Mouse (Mus musculus): Measurements from ENCODE around the gene Cdh16.
"Not testable (repeated sequence)": the region's sequence is repeated elsewhere in the genome, so short reads cannot be mapped to it uniquely, and the experiment has no call there.

The Cdh16 gene

DNA sequence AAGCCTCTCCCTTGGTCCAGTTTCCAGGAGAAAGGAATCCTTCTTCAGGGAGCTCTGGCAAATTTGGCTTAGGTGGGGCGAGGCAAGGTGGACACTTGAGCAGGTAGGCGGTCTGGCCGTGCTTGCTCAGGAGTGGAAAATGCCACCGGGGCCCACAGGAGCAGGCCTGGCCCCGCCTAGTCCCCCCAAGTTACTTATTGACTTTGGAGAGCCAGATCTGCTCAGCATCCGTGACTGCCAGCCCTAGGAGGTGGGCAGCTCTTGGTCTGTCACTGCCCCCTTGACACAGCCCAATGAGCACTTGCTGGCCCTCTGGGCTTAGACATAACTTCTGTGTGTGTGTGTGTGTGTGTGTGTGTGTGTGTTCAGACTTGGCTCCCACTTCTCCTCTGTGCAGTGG lies at the start of gene Cdh16:
Gene Cdh16 (minus strand): TSS at position 236 of the 400 bp plus-strand sequence.
- CTCF ChIA-PET: interaction anchor here in 2 of 4 experiments (0.7 to 1.0 kb wide), 2 partner anchors 21 to 280 kb away, joined by 4 to 5 read pairs; no protein-coding TSS in a partner anchor
- POLR2A ChIA-PET: interaction anchor here in 2 of 4 experiments (0.6 to 0.9 kb wide), 3 partner anchors 18 to 664 kb away, joined by 3 to 6 read pairs (median 5); no protein-coding TSS in a partner anchor

GRCm38 (mm10) chr8:104655614-104656013 lies 31.4 kb upstream of the Cdh16 start:
- CTCF ChIA-PET: interaction anchor here in 3 of 4 experiments (0.6 to 1.8 kb wide), 5 partner anchors 35 to 604 kb away, joined by 3 to 5 read pairs (median 3); no protein-coding TSS in a partner anchor
- POLR2A ChIA-PET: no interaction called here

DNA sequence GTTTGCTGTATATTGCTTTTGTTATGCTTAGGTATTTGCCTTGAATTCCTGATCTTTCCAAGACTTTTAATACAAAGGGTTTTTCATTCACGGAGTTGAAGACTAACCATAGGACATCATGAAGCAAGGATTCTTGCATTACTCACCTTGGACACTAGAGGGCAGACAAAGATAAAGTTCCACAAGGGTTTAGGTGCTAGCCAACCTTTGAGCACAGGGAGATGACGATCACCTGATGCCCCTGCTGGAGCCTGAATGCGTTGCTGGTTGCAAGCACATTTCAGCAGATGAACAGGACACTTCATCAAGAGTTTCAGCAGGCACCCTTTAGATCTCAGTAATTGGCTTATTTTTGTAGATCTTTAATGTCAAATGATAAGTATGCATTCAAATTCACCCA lies 30.8 kb upstream of the Cdh16 start:
- CTCF ChIA-PET: interaction anchor here (0.9 to 1.8 kb wide), 5 partner anchors 52 to 466 kb away, joined by 3 to 6 read pairs (median 4); no protein-coding TSS in a partner anchor

GRCm38 (mm10) chr8:104644187-104644586 lies 20.0 kb upstream of the Cdh16 start:
- POLR2A ChIA-PET: not testable (repeated sequence)
- CTCF ChIA-PET: interaction anchor here (0.6 to 1.4 kb wide), 4 partner anchors 41 to 423 kb away, joined by 3 to 5 read pairs (median 4); no protein-coding TSS in a partner anchor

More for the DNA sequence above, 30.8 kb upstream of the Cdh16 start:
- POLR2A ChIA-PET: interaction anchor here in 1 of 4 experiments (0.7 kb wide), 1 partner anchor 630 kb away, joined by 3 read pairs; no protein-coding TSS in a partner anchor

GRCm38 (mm10) chr8:104642324-104642654 lies 18.1 kb upstream of the Cdh16 start:
- ChIA-PET POLR2A (interaction anchor here in 2 of 4 experiments (0.9 kb wide), 2 partner anchors 11 to 39 kb away, joined by 3 read pairs; partner anchors contain the start of gene Rrad (in 1 of the 2)), CTCF (interaction anchor here in 3 of 4 experiments (0.6 to 1.2 kb wide), 3 partner anchors 40 to 742 kb away, joined by 3 to 7 read pairs (median 3); no protein-coding TSS in a partner anchor)

DNA sequence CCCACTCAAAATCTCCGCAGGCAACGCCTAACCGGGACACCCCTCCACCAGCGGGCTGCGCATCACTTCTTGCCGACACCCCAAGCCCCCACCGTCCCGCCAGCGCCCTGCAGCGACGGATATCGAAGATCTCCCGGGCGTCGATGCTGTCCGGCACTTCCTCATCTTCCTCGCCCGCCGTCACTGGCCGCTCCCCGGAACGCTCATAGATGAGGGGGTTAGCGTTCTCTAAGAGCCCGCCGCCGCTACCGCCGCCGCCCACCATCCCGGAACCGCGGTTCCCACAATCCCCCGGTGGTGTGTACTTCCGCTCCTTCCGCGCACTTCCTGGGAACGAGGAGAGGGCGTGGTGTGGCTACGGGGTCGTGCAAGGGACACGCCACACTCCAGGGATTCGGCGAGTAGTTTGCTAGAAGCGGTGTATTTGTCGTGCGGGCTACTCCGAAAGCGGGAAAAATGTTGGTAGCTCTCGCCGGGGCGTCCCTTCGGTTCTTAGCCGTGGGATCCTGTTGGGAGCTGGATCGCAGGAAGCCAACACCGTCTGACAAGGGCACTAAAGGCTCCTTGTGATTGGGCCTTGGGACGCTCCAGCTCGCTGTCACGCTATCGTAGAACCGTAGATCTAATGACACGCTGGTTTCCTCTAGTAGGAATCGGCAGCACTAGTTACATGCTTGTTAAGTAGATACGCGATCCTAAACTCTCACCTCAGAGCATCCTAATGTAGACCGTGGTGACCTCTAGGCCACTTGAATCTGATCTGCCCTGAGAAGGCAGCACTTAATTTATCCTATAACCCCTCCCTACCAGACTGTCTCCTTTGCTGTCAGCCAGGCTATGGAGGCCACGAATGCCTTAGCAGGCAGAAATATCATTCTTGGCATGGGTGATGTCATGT lies 17.5 kb upstream of the Cdh16 start, which contains the start of gene Ciao2b:
Gene Ciao2b (minus strand): TSS at position 540 of the 898 bp plus-strand sequence.
- ChIA-PET POLR2A (interaction anchor here in 1 of 4 experiments (0.6 to 0.9 kb wide), 2 partner anchors 10 to 706 kb away, joined by 3 read pairs; partner anchors contain the start of genes Fhod1 and Rrad), CTCF (interaction anchor here in 3 of 4 experiments (0.6 to 1.2 kb wide), 4 partner anchors 39 to 742 kb away, joined by 3 to 7 read pairs (median 4); partner anchors contain the start of gene Dync1li2 (in 1 of the 3))

- POLR2A ChIA-PET: interaction anchor here in 1 of 4 experiments (0.9 kb wide), 1 partner anchor 38 kb away, joined by 3 read pairs; no protein-coding TSS in a partner anchor
- CTCF ChIA-PET: no interaction called here
Measured at GRCm38 (mm10) chr8:104640831-104641370, 16.7 kb upstream of the Cdh16 start.

DNA sequence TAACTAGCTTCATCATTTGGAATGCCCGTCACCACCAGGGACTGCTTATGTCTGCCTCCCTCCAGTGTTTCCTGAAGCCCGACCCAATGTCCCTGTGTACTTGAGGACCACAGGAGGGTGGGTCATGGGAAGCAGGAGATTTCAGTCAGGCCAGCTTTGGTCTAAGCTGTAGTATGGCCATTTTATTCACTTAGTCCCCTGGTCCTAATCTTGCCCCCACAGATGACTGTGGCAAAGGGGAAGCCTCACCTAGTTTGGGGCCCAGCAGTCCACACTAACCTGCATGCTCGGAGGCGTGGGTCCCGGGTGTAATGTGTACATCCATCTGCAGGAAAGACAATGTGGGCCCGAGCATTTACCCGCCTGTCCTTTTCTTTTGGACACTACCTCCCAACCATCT lies 16.0 kb upstream of the Cdh16 start:
- CTCF ChIA-PET: interaction anchor here in 2 of 4 experiments (0.5 to 0.6 kb wide), 2 partner anchors 618 to 1021 kb away, joined by 3 read pairs; no protein-coding TSS in a partner anchor
- POLR2A ChIA-PET: interaction anchor here in 1 of 4 experiments (0.9 kb wide), 1 partner anchor 37 kb away, joined by 3 read pairs; no protein-coding TSS in a partner anchor

GRCm38 (mm10) chr8:104638010-104638409 lies 13.8 kb upstream of the Cdh16 start:
- CTCF ChIA-PET: interaction anchor here in 2 of 4 experiments (0.6 to 1.3 kb wide), 3 partner anchors 35 to 41 kb away, joined by 3 to 4 read pairs (median 4); no protein-coding TSS in a partner anchor
- POLR2A ChIA-PET: no interaction called here

DNA sequence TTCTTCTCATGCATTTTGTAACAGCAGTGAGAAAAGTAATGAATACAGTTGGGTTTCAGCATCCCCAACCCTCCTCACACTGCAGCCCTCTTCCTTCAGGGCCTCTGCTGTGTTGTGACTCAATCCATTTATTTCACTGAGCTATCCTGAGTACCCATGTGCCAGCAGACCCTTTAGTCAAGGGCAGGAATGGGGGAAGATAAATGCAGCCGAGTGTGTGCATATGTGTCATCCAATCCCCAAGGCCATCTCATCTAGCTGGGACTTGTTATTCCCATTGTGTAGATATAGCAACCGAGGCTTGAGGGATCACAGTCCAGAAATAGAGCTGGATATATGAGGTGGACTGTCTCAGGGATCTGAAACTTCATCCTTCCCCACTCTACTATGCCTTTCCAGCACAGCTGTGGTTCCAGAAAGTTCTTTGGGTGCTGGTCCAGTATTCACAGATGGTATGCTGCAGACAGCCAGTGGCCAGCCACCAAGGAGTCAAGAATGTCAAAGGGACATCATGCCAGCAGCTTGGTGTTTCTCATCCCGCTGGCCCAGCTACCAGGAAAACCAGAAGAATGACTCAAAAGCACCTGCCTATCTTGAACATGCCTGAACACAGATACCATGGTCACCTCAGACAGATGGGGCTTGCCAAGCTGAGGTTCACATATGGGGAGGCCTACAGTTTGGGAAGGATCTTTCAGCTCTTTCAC lies 11.0 kb upstream of the Cdh16 start:
- ChIA-PET POLR2A (no interaction called here), CTCF (interaction anchor here in 1 of 4 experiments (1.2 kb wide), 1 partner anchor 64 kb away, joined by 4 read pairs; no protein-coding TSS in a partner anchor)

- ChIA-PET CTCF (no interaction called here), POLR2A (interaction anchor here in 1 of 4 experiments (0.9 kb wide), 1 partner anchor 31 kb away, joined by 4 read pairs; no protein-coding TSS in a partner anchor)
Measured at GRCm38 (mm10) chr8:104633156-104633744, 9.1 kb upstream of the Cdh16 start.

- ChIA-PET CTCF (interaction anchor here in 3 of 4 experiments (0.7 to 2.1 kb wide), 3 partner anchors 29 to 68 kb away, joined by 6 to 10 read pairs (median 8); no protein-coding TSS in a partner anchor), POLR2A (interaction anchor here in 1 of 4 experiments (0.6 to 0.9 kb wide), 3 partner anchors 24 to 96 kb away, joined by 3 to 4 read pairs (median 3); no protein-coding TSS in a partner anchor)
Measured at GRCm38 (mm10) chr8:104632486-104632885, 8.3 kb upstream of the Cdh16 start.

DNA sequence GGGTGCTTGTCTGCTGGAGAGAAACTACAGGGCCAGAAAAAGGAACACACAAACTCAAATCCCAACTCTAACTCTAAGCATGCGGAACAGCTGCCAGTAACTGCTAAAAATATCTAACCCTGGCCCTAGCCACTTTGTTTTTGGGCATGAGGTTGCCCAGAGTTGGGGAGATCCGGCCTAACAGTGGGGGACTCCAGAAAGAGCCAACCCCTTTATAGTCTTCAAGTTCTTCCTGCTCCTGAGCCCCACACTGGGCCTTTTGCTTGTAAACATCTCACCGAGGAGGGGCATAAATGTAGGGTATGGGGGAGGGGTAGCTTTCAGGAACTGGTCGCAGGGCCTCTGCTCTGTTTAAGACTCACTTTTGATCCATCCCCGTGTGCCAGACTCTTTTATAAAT lies 7.8 kb upstream of the Cdh16 start:
- ChIA-PET CTCF (interaction anchor here in 3 of 4 experiments (0.7 to 2.1 kb wide), 4 partner anchors 29 to 67 kb away, joined by 3 to 10 read pairs (median 7); no protein-coding TSS in a partner anchor), POLR2A (interaction anchor here in 2 of 4 experiments (0.6 to 1.0 kb wide), 4 partner anchors 10 to 97 kb away, joined by 3 to 4 read pairs (median 3); partner anchors contain the start of gene Ciao2b (in 1 of the 2))

- POLR2A ChIA-PET: interaction anchor here in 2 of 4 experiments (0.6 to 1.0 kb wide), 2 partner anchors 11 to 544 kb away, joined by 3 read pairs; partner anchors contain the start of gene Ciao2b (in 1 of the 2)
Measured at GRCm38 (mm10) chr8:104630981-104631663, 6.9 kb upstream of the Cdh16 start, which contains the start of gene Rrad. Rrad (minus strand) TSS chr8:104631327.

GRCm38 (mm10) chr8:104630574-104630973 lies 6.4 kb upstream of the Cdh16 start:
- ChIA-PET CTCF (interaction anchor here in 2 of 4 experiments (0.7 to 2.1 kb wide), 2 partner anchors 27 to 28 kb away, joined by 3 to 8 read pairs; no protein-coding TSS in a partner anchor), POLR2A (no interaction called here)

More at GRCm38 (mm10) chr8:104630981-104631663, 6.9 kb upstream of the Cdh16 start, which contains the start of gene Rrad:
- CTCF ChIA-PET: interaction anchor here (0.6 to 2.1 kb wide), 7 partner anchors 28 to 629 kb away, joined by 3 to 13 read pairs (median 6); no protein-coding TSS in a partner anchor

DNA sequence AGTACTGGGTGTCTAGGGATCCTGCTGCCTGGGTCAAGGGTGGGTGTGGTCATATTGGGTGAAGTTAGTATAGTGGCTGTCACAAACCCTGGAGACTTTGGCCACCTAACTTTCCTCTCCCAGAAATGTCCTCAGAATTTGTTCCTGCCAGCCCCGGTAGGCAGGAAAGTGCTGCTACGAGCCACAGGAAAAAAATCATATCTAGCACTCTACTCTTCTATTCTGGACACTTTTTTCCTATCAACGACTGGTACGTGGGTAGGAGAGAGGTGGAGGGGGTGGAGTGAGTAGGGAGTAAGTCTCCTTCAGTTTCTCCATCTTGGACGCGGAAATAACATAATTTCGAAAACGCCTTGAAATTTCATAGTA lies 5.9 kb upstream of the Cdh16 start:
- POLR2A ChIA-PET: no interaction called here
- CTCF ChIA-PET: interaction anchor here in 1 of 4 experiments (2.1 kb wide), 1 partner anchor 27 kb away, joined by 8 read pairs; no protein-coding TSS in a partner anchor

All from embryonic stem cell, embryonic (primary cell).